Mouse (Mus musculus): ENCODE data around the gene Ptpn4. TPM values are rescaled to one million over a fixed set of nuclear protein-coding genes. Genes with fewer than 3 reads are reported as not detected.
A peak's percentile ranks its signal among the peaks of the same experiment; 100 is the strongest.

Ptpn4 gene
- 4.1 and 6.9 TPM in 2 replicates for polyA plus RNA-seq (2014; fragmentation: Nextera tagmentation; extraction: Ambion mirVana)

DNA sequence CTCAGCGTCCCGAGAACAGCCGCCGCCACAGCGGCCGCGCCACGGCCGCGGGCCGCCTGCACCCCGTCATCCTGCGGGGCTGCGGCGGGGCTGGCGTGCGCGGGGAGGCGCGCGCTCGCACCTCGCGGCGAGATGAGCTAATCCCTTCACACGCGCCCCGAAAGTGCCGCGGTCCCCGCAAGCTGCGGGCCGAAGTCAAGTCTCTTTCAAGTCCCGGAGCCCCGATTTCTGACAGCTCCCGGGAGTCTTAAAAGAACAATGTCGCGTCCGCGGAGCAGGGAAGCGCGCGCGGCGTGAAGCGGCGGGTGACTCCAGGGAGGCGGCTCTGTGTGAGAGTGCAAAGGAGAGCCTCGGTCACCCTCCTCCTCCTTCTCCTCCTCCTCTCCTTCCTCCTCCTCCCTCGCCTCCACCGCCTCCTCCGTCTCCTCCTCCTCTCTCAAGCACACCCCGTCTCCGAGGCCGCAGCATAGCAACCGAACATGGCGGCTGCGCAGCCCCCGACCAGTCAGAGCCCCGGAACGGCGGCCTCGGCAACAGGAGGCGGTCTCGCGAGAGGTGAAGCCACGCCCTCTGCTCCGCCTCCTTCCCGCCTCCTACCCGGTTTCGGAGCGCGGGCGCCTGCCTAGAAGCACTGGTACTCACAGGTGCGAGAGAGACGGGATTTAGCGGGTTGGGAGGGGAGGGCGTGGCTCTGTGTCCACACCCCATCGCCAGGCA, at the start of gene Ptpn4:
Gene Ptpn4 (minus strand): TSS at position 579 of the 717 bp plus-strand sequence.
- peak within 1 kb of the TSS; percentile 80 for H3K4me3 ChIP-seq (ENCODE audit: low read depth, low read length)
- DNase-seq (ENCODE audit: low spot score): peak; percentile 99
- peaks cover 5% of the 10 kb centered on the region; the same call in 1 of the 2 replicates for H3K4me1 ChIP-seq (ENCODE audit: control insufficient read depth, insufficient read depth, low read length)
- H3K36me3 ChIP-seq (ENCODE audit: control insufficient read depth, insufficient read depth, low read length): no peaks in the 10 kb centered on the region
- H3K4me2 ChIP-seq (ENCODE audit: low read depth, severe bottlenecking): peak within 1 kb of the TSS; percentile 59
- H3K9ac ChIP-seq (ENCODE audit: low read length): peak within 1 kb of the TSS; percentile 90
- peak within 1 kb of the TSS; percentile 84 for H3K27ac ChIP-seq (replicated peaks; ENCODE audit: low read depth, low read length)
- no peaks in the 10 kb centered on the region for H3K9me3 ChIP-seq (ENCODE audit: control insufficient read depth, low read length)
- H3K27me3 ChIP-seq (ENCODE audit: control insufficient read depth, insufficient read depth, low read length): no peaks in the 10 kb centered on the region
- WGBS: under 1% methylated on average over 76 of the region's 79 CpGs
- ATAC-seq (ENCODE audit: insufficient number of reproducible peaks, low FRiP score, low TSS enrichment, low read depth): peak; percentile 99

DNA sequence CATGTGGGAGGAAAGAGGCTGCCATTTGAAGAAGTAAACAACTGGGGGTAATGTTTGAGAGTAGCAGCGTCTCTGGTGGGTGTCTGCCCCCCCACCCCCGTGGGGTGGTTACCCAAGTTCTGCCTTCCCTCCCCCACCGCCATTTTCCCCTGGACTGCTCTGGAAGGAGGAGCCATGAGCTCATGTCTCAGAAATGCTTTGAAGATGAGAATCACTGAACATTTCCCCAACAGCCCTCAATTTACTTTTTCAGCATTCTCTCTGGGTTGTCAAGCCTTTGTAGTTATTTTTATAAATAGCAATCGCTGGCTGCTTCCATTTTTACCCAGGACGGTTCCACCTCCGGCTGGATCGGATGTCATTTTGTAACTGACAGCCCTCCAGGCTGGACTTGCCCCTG, 48.9 kb upstream of the Ptpn4 start:
- Histone ChIP-seq H3K4me1 (ENCODE audit: control insufficient read depth, insufficient read depth, low read length) (no peaks in the 10 kb centered on the region), H3K4me2 (ENCODE audit: low read depth, severe bottlenecking) (no peak overlapping the region), H3K9me3 (ENCODE audit: control insufficient read depth, low read length) (no peaks in the 10 kb centered on the region), H3K4me3 (ENCODE audit: low read depth, low read length) (no peak overlapping the region), H3K27ac (replicated peaks; ENCODE audit: low read depth, low read length) (no peak overlapping the region), H3K36me3 (ENCODE audit: control insufficient read depth, insufficient read depth, low read length) (no peaks in the 10 kb centered on the region), H3K27me3 (ENCODE audit: control insufficient read depth, insufficient read depth, low read length) (no peaks in the 10 kb centered on the region), H3K9ac (ENCODE audit: low read length) (no peak overlapping the region)
- WGBS: 70% methylated on average over 7 of the region's 7 CpGs
- DNase-seq (ENCODE audit: low spot score) (no peak), ATAC-seq (ENCODE audit: insufficient number of reproducible peaks, low FRiP score, low TSS enrichment, low read depth) (no peak)

DNA sequence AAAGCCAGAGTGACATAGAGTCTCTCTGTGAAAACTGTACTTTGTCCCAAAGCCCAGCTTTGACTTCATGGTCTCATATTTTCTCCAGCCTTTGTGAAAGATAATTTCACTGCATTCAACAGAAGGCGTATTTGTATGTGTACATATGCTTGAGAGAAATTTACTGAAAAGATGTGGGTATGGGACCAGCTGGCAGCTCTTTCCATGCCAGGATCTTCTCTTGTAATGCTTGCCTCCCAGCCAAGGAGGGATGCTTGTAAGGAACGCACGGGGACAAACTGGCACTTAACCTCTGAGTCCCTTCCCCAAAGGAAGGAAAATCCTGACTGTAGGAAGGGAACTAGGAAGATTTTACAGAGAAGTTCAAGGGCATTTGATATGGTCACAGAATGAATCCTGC, 46.9 kb upstream of the Ptpn4 start:
- H3K27me3 ChIP-seq (ENCODE audit: control insufficient read depth, insufficient read depth, low read length): no peaks in the 10 kb centered on the region
- no peak overlapping the region for H3K27ac ChIP-seq (replicated peaks; ENCODE audit: low read depth, low read length)
- no peaks in the 10 kb centered on the region for H3K36me3 ChIP-seq (ENCODE audit: control insufficient read depth, insufficient read depth, low read length)
- H3K4me2 ChIP-seq (ENCODE audit: low read depth, severe bottlenecking): no peak overlapping the region
- no peak overlapping the region for H3K9ac ChIP-seq (ENCODE audit: low read length)
- 94% methylated on average over 3 of the region's 3 CpGs for WGBS
- H3K4me3 ChIP-seq (ENCODE audit: low read depth, low read length): no peak overlapping the region
- H3K4me1 ChIP-seq (ENCODE audit: control insufficient read depth, insufficient read depth, low read length): no peaks in the 10 kb centered on the region
- no peaks in the 10 kb centered on the region for H3K9me3 ChIP-seq (ENCODE audit: control insufficient read depth, low read length)
- ATAC-seq (ENCODE audit: insufficient number of reproducible peaks, low FRiP score, low TSS enrichment, low read depth): no peak
- DNase-seq (ENCODE audit: low spot score): no peak

DNA sequence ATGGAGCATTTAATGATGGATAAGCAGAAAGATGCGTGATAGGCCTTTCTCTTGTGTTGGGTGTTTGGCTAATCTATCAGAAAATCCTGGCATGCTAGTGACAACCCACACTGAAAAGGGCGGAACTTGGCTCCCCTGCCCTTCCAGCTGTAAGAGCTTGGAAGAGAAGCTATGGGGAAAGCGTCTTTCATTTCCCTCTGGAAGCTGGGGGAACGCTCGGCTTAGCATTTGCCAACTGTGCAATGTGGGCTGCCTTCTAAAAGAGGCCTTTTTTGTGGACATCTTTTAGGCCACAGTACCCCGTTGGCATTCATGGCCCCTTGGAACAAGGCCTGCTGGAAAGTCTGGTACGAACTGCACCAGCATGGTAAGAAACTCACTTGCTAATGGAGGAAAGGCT, 41.5 kb upstream of the Ptpn4 start:
- H3K9ac ChIP-seq (ENCODE audit: low read length): no peak overlapping the region
- no peak overlapping the region for H3K27ac ChIP-seq (replicated peaks; ENCODE audit: low read depth, low read length)
- DNase-seq (ENCODE audit: low spot score): no peak
- H3K4me2 ChIP-seq (ENCODE audit: low read depth, severe bottlenecking): no peak overlapping the region
- WGBS: 88% methylated on average over 7 of the region's 7 CpGs
- no peak overlapping the region for H3K4me3 ChIP-seq (ENCODE audit: low read depth, low read length)
- H3K4me1 ChIP-seq (ENCODE audit: control insufficient read depth, insufficient read depth, low read length): no peaks in the 10 kb centered on the region
- no peaks in the 10 kb centered on the region for H3K9me3 ChIP-seq (ENCODE audit: control insufficient read depth, low read length)
- no peaks in the 10 kb centered on the region for H3K27me3 ChIP-seq (ENCODE audit: control insufficient read depth, insufficient read depth, low read length)
- no peak for ATAC-seq (ENCODE audit: insufficient number of reproducible peaks, low FRiP score, low TSS enrichment, low read depth)
- no peaks in the 10 kb centered on the region for H3K36me3 ChIP-seq (ENCODE audit: control insufficient read depth, insufficient read depth, low read length)

DNA sequence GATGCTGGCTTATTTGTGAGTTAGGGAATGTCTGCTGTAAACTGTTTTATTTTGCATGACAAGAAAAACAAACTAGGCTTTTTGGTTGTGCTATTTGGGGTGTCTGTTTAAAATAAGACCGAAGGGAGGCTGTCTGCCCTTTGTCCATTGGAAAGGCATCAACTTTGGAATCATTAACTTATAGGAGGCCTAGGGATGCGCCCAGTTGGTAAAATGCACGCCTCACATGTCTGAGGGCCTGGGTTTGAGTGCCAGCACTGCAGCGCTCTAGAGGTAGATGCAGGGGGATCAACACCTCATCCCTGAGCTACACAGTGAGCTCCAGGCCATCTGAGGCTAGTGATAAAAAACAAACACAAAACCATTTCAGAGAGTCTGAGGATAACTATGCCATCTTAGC, 40.1 kb upstream of the Ptpn4 start:
- Histone ChIP-seq H3K9me3 (ENCODE audit: control insufficient read depth, low read length) (no peaks in the 10 kb centered on the region), H3K9ac (ENCODE audit: low read length) (no peak overlapping the region), H3K4me2 (ENCODE audit: low read depth, severe bottlenecking) (no peak overlapping the region), H3K4me1 (ENCODE audit: control insufficient read depth, insufficient read depth, low read length) (no peaks in the 10 kb centered on the region), H3K36me3 (ENCODE audit: control insufficient read depth, insufficient read depth, low read length) (no peaks in the 10 kb centered on the region), H3K27me3 (ENCODE audit: control insufficient read depth, insufficient read depth, low read length) (no peaks in the 10 kb centered on the region), H3K4me3 (ENCODE audit: low read depth, low read length) (no peak overlapping the region), H3K27ac (replicated peaks; ENCODE audit: low read depth, low read length) (no peak overlapping the region)
- no peak for ATAC-seq (ENCODE audit: insufficient number of reproducible peaks, low FRiP score, low TSS enrichment, low read depth)
- no peak for DNase-seq (ENCODE audit: low spot score)
- WGBS: 91% methylated on average over 4 of the region's 4 CpGs

DNA sequence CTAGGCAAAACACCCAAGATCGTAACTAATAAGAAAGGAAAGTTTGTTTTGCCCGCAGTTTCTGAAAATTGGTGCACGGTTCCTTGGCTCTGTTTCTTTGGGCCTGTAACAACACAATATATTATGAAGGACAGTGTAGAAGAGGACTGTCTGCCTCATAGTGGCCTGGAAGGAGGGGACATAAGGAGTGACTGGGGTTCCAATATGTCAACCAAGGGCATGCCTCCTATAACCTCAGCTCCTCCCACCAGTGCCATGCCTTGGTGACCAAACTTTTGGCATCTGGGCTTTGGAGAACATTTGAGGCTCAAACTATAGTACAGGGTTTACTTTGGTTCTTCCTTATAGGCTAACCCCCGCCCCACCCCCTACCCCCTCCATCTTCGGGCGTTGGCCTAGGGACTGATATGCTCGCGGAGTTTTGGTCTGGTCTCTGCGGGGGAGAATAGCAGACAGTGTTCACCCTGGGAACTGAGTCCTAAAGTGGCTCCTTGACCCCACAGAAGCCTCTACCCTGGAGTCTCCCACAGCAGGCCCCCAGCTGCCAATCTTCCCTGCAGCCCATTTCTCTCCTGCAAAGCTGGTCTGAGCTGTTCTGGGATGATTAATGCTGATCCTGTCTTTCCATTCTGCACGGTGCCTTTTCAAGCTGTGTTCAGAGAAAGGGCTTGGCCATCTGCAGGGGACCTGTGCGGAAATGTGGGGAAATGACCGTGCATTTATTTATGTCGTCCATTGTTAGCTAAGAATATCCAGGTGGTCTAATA, 31.2 kb upstream of the Ptpn4 start:
- Histone ChIP-seq H3K9me3 (ENCODE audit: control insufficient read depth, low read length) (no peaks in the 10 kb centered on the region), H3K36me3 (ENCODE audit: control insufficient read depth, insufficient read depth, low read length) (no peaks in the 10 kb centered on the region), H3K4me2 (ENCODE audit: low read depth, severe bottlenecking) (no peak overlapping the region), H3K4me3 (ENCODE audit: low read depth, low read length) (no peak overlapping the region), H3K27me3 (ENCODE audit: control insufficient read depth, insufficient read depth, low read length) (no peaks in the 10 kb centered on the region), H3K4me1 (ENCODE audit: control insufficient read depth, insufficient read depth, low read length) (no peaks in the 10 kb centered on the region), H3K9ac (ENCODE audit: low read length) (no peak overlapping the region), H3K27ac (replicated peaks; ENCODE audit: low read depth, low read length) (no peak overlapping the region)
- DNase-seq (ENCODE audit: low spot score): no peak
- whole genome bisulfite sequencing: 77% methylated on average over 13 of the region's 13 CpGs
- no peak for ATAC-seq (ENCODE audit: insufficient number of reproducible peaks, low FRiP score, low TSS enrichment, low read depth)

DNA sequence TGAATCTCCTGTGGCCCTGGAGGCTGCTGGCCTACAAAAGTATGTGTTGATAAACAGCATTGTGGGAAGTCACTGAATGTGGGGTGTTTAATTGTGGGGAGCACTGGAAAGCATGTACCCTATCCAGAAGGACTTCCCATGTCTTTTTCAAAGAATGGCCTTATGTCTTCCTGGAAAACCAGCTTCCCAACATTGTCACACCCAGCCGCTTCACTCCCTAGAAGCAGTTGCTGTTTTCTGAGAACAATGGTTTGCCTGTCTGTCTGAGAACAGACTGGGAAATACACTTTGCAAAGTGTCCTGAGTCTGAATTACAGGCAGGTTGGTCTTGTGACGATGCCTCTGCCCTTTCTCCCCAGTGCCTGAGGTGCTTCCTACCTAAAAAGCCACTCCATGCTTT, 29.9 kb upstream of the Ptpn4 start:
- no peak overlapping the region for H3K9ac ChIP-seq (ENCODE audit: low read length)
- H3K36me3 ChIP-seq (ENCODE audit: control insufficient read depth, insufficient read depth, low read length): no peaks in the 10 kb centered on the region
- 72% methylated on average over 2 of the region's 2 CpGs for WGBS
- no peaks in the 10 kb centered on the region for H3K9me3 ChIP-seq (ENCODE audit: control insufficient read depth, low read length)
- H3K27ac ChIP-seq (replicated peaks; ENCODE audit: low read depth, low read length): no peak overlapping the region
- no peak overlapping the region for H3K4me3 ChIP-seq (ENCODE audit: low read depth, low read length)
- H3K4me1 ChIP-seq (ENCODE audit: control insufficient read depth, insufficient read depth, low read length): no peaks in the 10 kb centered on the region
- no peaks in the 10 kb centered on the region for H3K27me3 ChIP-seq (ENCODE audit: control insufficient read depth, insufficient read depth, low read length)
- DNase-seq (ENCODE audit: low spot score): no peak
- ATAC-seq (ENCODE audit: insufficient number of reproducible peaks, low FRiP score, low TSS enrichment, low read depth): no peak
- no peak overlapping the region for H3K4me2 ChIP-seq (ENCODE audit: low read depth, severe bottlenecking)

DNA sequence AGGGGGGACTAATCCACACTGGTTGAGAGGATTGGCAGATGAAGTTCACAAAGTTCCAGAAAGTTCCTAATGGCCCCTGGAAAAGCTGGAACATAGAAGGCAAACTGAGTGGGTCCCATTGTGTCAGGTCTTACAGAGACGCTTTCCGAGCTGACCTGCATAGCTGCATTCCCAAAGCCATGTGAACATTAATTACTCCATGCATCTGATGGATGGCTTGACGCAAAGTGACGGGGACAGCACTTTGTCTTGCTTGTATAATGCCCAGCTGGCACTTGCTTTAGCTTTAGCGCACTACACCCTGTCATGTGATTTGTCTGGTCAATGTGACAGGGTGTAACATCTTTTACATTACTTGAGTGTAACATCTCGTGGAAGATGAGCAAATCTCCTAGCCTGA, 27.9 kb upstream of the Ptpn4 start:
- Histone ChIP-seq H3K27me3 (ENCODE audit: control insufficient read depth, insufficient read depth, low read length) (no peaks in the 10 kb centered on the region), H3K27ac (replicated peaks; ENCODE audit: low read depth, low read length) (no peak overlapping the region), H3K4me3 (ENCODE audit: low read depth, low read length) (no peak overlapping the region), H3K4me1 (ENCODE audit: control insufficient read depth, insufficient read depth, low read length) (no peaks in the 10 kb centered on the region), H3K4me2 (ENCODE audit: low read depth, severe bottlenecking) (no peak overlapping the region), H3K9me3 (ENCODE audit: control insufficient read depth, low read length) (no peaks in the 10 kb centered on the region), H3K36me3 (ENCODE audit: control insufficient read depth, insufficient read depth, low read length) (no peaks in the 10 kb centered on the region), H3K9ac (ENCODE audit: low read length) (no peak overlapping the region)
- 76% methylated on average over 6 of the region's 6 CpGs for WGBS
- ATAC-seq (ENCODE audit: insufficient number of reproducible peaks, low FRiP score, low TSS enrichment, low read depth) (no peak), DNase-seq (ENCODE audit: low spot score) (no peak)

Measured in limb, embryonic 11.5 days (tissue).